Mouse (Mus musculus) monocyte, adult 5-6 weeks (primary cell): Measurements from ENCODE around the gene H2-Aa. TPM values are rescaled to one million over a fixed set of nuclear protein-coding genes. Genes with fewer than 3 reads are reported as not detected.
"Not testable (repeated sequence)": the region's sequence is repeated elsewhere in the genome, so short reads cannot be mapped to it uniquely, and the experiment has no call there.

Experiments
- ATAC-seq: fragments of 153-309, 156-312 bp; replicated peaks from 2 replicates; pipeline ENCODE4 v1.8.0; 2017; ENCODE audit warnings: mild to moderate bottlenecking; ENCODE audit not compliant: low TSS enrichment, insufficient number of reproducible peaks, severe bottlenecking, poor library complexity, low FRiP score
- total RNA-seq: library from RNA; stranded (forward); fragments of 200-1000, 200-491, 200-594 nt; gene quantifications from 3 replicates; pipeline ENCODE4 v1.2.3, GENCODE M21; 2017

The H2-Aa gene
- total RNA-seq = 387 to 602 TPM (median 587 TPM) in 3 replicates

DNA sequence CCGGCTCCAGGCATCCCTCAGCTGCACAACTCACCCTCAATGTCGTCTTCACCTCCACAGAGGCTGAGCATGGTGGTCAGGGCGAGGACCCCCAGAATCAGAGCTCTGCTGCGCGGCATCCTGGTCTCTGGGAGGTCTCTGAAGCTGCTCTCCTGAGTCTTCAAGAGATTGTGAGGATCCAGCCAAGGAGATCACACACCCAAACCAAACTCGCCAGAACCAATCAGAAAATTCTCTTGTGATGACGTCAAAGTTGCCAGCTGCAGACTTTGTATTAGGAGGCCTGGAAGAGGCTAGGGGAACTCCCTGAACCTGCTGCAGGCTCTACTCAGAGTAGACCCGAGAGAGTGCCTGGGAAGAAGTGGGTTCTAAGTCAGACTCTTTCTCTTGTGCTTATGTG is at the start of gene H2-Aa:
H2-Aa (minus strand) TSS at position 176 of the 400 bp plus-strand sequence.
- ATAC-seq = peak; percentile 65

DNA sequence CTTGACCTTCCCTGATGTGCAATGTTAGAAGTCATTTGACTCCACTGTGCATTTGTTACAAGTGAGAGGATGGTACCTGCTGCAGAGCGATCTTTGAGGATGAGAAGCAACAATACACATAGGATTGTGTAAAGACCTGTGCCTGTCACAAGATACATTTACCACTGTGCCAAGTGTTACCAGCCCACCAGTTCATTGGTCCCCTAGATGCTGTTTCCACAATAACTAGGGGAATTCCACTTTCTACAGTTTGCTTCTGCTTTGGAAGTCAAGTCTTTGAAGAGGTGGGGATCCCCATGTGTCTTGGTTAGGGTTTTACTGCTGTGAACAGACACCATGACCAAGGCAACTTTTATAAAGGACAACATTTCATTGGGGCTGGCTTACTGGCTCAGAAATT is 43.6 kb upstream of the H2-Aa start:
- ATAC-seq = no peak

DNA sequence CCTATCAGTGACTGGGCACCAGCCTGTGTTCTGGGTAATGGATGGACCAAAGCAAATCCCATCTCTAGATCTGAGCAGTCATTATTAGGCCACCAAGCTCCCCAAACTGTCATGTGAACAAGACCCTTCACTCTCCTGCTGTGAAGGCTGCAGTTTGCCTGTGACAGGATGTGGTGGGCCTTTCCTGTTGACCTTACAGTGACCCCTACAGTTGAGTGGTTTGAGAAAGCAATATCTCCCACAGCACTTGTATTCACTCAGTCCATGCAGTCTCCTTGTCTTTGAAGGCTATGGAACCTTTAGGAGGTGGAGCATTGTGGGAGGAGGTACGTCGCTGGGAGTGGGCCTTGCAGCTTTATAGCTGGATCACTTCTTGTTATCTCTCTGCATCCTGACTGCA is 42.2 kb upstream of the H2-Aa start:
- peak; percentile 45; the same call in 1 of the 2 replicates for ATAC-seq

- no peak for ATAC-seq
These were observed 38.8 kb upstream of the H2-Aa start for GRCm38 (mm10) chr17:34326373-34326772.

DNA sequence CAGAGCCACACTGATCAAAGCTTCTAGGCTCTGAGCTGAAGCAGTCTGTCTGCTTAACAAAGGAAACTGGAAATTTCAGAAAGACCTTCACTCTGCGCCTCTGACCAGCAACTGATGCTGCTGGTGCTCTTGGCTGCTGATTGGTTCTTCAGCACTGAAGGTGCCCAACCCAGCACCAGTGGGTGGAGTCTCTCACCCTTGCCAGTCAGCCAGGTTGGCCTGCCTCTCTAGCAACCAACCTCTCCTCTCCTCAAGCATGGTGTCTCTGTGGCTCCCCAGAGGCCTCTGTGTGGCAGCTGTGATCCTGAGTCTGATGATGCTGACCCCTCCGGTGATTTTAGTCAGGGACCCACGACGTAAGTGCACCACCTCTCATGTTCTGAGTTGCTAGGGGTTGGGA is 37.8 kb upstream of the H2-Aa start, which contains the start of gene H2-Eb2:
H2-Eb2 (plus strand) TSS at position 230 of the 400 bp plus-strand sequence.
- peak; percentile 70; the same call in 1 of the 2 replicates for ATAC-seq

GRCm38 (mm10) chr17:34317275-34317674 is 29.7 kb upstream of the H2-Aa start:
- ATAC-seq = no peak

DNA sequence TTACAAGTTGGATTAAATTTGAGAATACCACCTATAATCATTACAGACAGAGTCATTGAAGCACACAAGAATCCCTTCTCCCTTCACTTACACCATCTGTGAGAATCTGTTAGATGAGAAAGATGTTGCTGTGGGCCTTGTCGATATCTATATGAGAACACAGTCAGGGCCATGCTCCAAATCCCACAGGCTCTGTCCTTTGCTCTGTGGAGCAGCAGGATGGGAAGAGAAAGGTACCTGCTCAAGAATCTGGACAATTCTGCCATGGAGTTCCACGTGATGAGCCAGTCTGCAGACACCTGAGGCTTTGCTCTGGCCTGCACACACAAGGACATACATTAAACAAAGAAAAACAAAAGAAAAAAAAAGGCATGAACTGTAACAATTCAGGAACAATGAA is 29.1 kb upstream of the H2-Aa start:
- ATAC-seq = no peak

DNA sequence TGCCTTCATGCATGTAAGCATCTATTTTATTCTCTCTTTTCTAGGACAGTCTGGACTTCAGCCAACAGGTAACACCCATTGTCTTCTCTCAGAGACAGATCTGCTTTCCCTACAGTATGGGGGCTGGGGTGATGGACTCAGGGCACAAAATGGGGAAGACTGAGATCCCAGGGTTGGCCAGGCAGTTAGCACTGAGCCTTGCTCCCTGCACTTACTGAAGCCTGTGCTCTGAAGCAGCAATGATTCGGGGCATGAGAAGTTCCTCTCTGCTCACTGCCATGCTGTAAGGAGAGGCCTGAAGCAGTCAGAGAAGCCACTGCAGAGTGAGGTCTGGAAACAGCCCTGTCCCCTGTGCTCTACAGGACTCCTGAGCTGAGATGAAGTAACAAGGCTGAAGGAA is 27.9 kb upstream of the H2-Aa start:
- no peak for ATAC-seq

- no peak for ATAC-seq
These were observed 26.7 kb upstream of the H2-Aa start for GRCm38 (mm10) chr17:34314286-34314685.

- ATAC-seq = peak; percentile 78
These were observed 25.8 kb upstream of the H2-Aa start for GRCm38 (mm10) chr17:34313393-34313792.

- peak; percentile 32 for ATAC-seq
These were observed 24.6 kb upstream of the H2-Aa start for GRCm38 (mm10) chr17:34312185-34312584.

GRCm38 (mm10) chr17:34310526-34310925 is 22.9 kb upstream of the H2-Aa start:
- not testable (repeated sequence) for ATAC-seq

DNA sequence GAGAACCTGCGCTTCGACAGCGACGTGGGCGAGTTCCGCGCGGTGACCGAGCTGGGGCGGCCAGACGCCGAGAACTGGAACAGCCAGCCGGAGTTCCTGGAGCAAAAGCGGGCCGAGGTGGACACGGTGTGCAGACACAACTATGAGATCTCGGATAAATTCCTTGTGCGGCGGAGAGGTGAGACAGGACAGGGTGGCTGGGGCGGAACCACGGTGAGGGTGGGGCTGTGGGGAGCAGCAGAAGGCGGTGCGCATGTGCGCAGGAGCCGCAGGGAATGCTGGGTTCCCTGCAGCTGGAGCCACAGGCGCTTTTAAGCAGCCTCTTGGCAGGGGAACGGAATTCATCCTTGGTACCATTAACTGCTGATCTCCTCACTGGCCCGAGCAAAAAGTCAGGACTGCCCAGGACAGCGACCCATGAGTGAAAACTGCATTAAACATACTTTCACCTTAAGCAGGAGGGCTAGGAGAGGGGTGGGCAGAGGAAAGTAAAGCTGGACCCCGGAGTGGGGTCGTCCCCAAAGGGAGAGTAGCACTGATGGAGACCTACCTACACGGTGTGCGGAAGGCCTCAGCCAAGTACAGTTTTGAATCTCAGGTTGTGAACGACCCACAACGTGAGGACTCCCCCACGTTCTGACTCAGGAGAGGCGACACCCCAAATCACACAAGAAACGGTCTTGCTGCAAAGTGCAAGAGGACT is 22.2 kb upstream of the H2-Aa start:
- ATAC-seq = peak; percentile 30; the same call in 1 of the 2 replicates

GRCm38 (mm10) chr17:34309225-34309624 is 21.6 kb upstream of the H2-Aa start:
- no peak for ATAC-seq

GRCm38 (mm10) chr17:34308161-34308560 is 20.5 kb upstream of the H2-Aa start:
- ATAC-seq = no peak

DNA sequence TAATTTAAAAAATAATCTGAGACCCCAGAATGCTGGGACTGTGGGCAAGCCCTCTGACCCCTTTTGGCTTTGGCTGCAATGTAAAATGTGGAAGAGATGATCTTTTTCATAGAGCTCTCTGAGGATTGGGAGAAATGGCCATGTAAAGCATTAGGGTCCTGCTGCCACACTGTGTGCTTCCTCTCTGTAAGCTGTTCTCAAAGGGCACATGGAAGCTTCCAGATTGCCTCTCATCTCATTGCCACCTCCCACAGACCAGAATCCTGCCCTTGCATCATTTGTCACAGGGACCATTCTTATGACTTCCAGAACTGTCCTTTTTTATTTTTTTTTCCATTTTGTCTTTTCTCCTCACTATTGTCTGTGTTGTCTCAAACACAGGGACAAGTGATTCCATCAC is 19.6 kb upstream of the H2-Aa start:
- ATAC-seq = no peak

GRCm38 (mm10) chr17:34306407-34306806 is 18.8 kb upstream of the H2-Aa start:
- ATAC-seq = no peak

DNA sequence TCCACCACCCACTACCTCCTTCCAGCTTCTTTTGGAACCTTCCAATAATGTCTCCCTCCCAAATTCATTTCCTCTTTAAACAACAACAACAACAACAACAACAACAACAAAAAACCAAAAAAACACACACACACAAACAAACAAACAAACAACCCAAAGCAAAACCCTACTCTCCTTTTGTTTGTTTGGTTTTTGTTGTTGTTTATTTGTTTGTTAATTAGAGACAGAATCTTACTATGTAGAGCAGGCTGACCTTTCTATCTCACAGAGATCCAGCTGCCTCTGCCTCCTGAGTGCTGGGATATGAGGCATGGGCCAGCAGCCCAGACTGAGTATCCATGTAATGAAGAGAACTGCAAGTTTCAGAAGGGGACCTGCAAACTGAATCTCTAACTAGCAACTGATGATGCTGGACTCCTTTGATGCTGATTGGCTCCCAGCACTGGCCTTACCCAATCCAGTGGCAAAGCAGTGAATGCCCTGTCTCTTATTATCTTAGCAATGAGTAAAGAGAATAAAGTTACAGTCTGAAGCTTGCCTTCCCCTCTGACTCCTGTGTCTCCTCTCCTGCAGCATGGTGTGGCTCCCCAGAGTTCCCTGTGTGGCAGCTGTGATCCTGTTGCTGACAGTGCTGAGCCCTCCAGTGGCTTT is 17.9 kb upstream of the H2-Aa start, which contains the start of gene H2-Eb1:
H2-Eb1 (plus strand) TSS at position 488 of the 651 bp plus-strand sequence.
- ATAC-seq = peak; percentile 71

GRCm38 (mm10) chr17:34304751-34305150 is 17.1 kb upstream of the H2-Aa start:
- ATAC-seq = peak; percentile 38

DNA sequence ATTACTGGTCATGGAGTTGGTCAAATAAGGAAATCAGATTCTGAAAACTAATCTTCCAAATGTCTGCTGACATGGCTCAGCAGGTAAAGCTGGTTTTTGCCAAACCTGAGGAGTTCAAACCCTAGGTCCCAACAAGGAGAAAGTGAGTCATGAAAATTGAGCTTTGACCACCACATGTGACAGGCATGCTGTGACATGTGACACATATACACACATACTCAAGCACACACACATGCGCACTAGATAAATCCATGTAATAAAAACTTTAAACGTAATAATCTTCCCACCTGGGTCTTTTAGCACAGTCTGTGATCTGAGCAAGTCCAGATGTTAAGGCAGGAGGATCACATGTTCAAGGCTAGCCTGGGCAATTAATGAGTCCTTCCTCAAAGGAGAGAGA is 16.2 kb upstream of the H2-Aa start:
- ATAC-seq = no peak
